Mouse (Mus musculus) kidney, postnatal 14 days (tissue): ENCODE measurements around the gene Nop56.

Experiments used
- DNase-seq: peaks from one replicate; pipeline ENCODE4 v3.0.0; 2022; ENCODE audit warnings: mixed read lengths

The Nop56 gene

GRCm38 (mm10) chr2:130296134-130296745, 22.0 kb downstream of the Nop56 start:
- DNase-seq, result no peak

- DNase-seq, result no peak
These were observed 23.4 kb downstream of the Nop56 start for GRCm38 (mm10) chr2:130297580-130297979.

GRCm38 (mm10) chr2:130303014-130303413, 28.8 kb downstream of the Nop56 start:
- no peak for DNase-seq

- no peak for DNase-seq
These were observed 52.8 kb downstream of the Nop56 start for GRCm38 (mm10) chr2:130327057-130327456.
